Mouse (Mus musculus) cerebellum, adult 11 months (tissue): ENCODE results near the gene Fut2.
A peak's percentile ranks its signal among the peaks of the same experiment; 100 is the strongest.

Experiments
- DNase-seq: peaks from one replicate; pipeline ENCODE4 v3.0.0; 2022

The Fut2 gene

GRCm38 (mm10) chr7:45702316-45702715 is 36.1 kb upstream of the Fut2 start:
- DNase-seq = no peak

- no peak for DNase-seq
These were observed 35.4 kb upstream of the Fut2 start for GRCm38 (mm10) chr7:45701607-45702006.

GRCm38 (mm10) chr7:45701072-45701471 is 34.9 kb upstream of the Fut2 start:
- peak; percentile 55 for DNase-seq

- peak; percentile 76 for DNase-seq
These were observed 34.3 kb upstream of the Fut2 start for GRCm38 (mm10) chr7:45700301-45701015.

- peak; percentile 59 for DNase-seq
These were observed 33.4 kb upstream of the Fut2 start, which contains the start of gene Car11 for GRCm38 (mm10) chr7:45699523-45700141. Gene Car11, plus strand, starts transcription at chr7:45699843.

GRCm38 (mm10) chr7:45697894-45698293 is 31.7 kb upstream of the Fut2 start:
- DNase-seq = no peak

GRCm38 (mm10) chr7:45695098-45695497 is 28.9 kb upstream of the Fut2 start:
- DNase-seq = no peak

- DNase-seq = no peak
These were observed 27.9 kb upstream of the Fut2 start, which contains the start of gene Sec1 for GRCm38 (mm10) chr7:45693921-45694591. Gene Sec1, minus strand, starts transcription at chr7:45694402.

GRCm38 (mm10) chr7:45692364-45692763 is 26.2 kb upstream of the Fut2 start:
- DNase-seq = no peak

GRCm38 (mm10) chr7:45689800-45690199 is 23.6 kb upstream of the Fut2 start:
- no peak for DNase-seq

- DNase-seq = no peak
These were observed 22.9 kb upstream of the Fut2 start for GRCm38 (mm10) chr7:45689099-45689498.

GRCm38 (mm10) chr7:45686841-45687240 is 20.6 kb upstream of the Fut2 start:
- DNase-seq = no peak

- no peak for DNase-seq
These were observed 19.6 kb upstream of the Fut2 start for GRCm38 (mm10) chr7:45685811-45686210.

GRCm38 (mm10) chr7:45683396-45684050 is 17.3 kb upstream of the Fut2 start, which contains the start of gene Ntn5:
Gene Ntn5, plus strand, starts transcription at chr7:45684022.
- no peak for DNase-seq

- peak; percentile 85 for DNase-seq
These were observed 16.2 kb upstream of the Fut2 start for GRCm38 (mm10) chr7:45682144-45683126.

- DNase-seq = no peak
These were observed 15.0 kb upstream of the Fut2 start for GRCm38 (mm10) chr7:45681046-45681736.

- DNase-seq = no peak
These were observed 13.9 kb upstream of the Fut2 start for GRCm38 (mm10) chr7:45679966-45680621.

GRCm38 (mm10) chr7:45678513-45678912 is 12.3 kb upstream of the Fut2 start:
- DNase-seq = no peak

- no peak for DNase-seq
These were observed 11.6 kb upstream of the Fut2 start for GRCm38 (mm10) chr7:45677627-45678295.

- DNase-seq = no peak
These were observed 2.7 kb upstream of the Fut2 start for GRCm38 (mm10) chr7:45668921-45669320.
